Mouse (Mus musculus) forelimb bud, embryonic 11.5 days (tissue): ENCODE data around the gene Mvb12b.

Experiments
- DNase-seq: peaks from one replicate; pipeline ENCODE4 v3.0.0-alpha.2; 2012; ENCODE audit warnings: low read depth, low spot score

Gene Mvb12b

DNA sequence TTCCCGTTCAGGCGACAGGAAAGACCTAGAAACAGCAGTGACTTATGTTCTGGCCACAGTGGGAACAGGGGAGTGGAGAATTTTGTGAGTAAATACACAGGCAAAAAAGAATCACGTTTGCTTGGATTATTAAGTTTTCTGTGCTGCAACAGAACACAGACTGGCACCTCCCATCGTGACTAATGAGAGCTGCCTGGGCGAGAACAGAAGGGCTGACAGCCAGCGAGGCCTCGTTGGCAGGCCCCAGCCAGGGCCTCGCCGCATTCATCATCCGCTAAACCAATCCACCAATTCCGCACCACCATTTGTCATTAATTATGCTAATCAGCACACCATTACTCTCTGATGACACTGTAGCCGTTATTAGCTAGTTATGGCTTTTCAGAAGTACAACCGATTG, 102.2 kb downstream of the Mvb12b start:
- DNase-seq, result no peak

DNA sequence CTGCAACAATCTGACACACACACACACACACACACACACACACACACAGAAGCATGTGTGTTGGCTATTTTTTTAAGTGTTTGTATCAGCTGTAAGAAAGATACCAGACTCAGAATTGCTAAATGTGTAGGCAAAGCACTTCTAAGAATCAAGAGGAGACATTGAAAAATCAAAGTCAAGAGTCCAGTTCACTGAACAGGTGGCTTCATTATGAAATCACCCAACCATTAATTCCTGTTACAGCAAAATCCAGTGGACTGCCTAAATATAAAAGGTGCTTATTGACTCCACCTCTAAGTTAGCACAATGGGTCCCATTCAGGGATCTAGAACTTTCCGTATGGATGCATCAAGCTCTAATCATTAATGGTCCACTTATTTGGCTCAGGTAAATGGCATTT, 103.0 kb downstream of the Mvb12b start:
- no peak for DNase-seq

DNA sequence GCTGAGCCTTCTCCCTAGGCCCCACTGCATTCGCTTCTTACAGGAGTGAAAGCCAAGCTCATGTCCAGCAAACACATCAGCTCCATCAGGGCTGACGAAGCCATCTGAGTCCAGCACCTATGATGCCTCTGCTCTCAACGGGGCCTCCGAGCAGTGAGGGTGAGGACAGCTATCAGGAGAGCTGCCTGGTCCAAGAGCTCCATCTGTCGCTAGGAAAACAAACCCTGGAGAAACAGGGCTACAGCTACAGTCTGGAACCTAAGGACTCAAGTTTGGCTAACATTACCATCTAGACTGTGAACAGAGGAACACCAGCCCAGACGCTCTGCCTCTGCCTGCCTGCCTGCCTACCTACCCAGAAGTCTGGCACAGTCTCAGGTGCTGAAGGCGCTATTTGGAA, 104.3 kb downstream of the Mvb12b start:
- no peak for DNase-seq

DNA sequence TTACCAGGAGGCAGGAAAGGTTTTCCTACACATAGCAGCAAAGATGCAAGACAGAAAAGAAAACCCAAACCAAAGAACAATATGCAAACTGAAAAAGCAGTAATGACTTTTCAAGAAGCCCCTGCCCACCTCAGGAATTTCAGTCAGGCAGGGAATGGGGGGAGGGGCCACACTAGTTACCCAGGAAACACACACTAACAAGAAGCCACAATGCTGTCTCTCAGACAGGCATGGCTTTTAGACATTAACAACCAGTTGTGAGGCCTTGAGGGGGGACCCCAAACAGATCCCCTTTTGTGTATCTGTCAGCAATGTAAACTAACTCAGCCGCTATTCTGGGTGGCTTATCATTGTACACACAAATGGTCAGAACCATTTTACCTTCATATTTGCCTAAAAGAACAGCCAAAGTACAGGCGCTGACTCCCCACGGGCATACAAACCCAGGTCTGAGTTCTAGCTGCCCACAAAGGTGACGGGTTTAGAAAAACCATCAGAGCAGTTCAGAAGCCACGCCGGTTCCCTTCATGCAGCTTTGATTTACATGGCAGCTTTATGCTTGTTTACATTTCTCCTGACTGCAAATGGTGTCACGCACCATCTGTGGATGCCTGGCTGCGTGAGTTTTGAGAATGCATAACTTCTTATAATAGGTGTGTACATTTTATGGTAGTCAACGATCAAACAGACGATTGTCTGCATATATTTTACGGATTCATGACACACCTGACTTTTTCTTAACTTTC, 105.9 kb downstream of the Mvb12b start:
- DNase-seq, result peak; percentile 78

DNA sequence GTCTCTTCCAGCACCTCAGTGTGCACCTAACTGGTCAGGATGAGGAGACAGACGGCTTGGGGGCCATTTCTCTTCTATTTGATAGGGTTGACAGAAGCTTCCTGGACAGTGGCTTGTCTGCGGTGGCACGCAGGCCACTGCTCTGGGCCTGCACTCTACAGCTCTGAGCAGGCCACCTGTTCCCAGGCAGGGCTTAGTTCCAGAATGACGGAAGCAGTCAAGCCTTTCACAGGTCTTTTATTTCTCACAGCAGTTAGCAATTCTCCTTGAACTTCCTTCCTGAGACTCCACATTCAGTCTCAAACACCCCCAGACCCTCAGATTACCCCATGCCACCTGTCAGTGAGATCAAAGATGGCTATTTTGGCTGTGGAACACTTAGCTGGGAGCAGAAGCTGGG, 109.3 kb downstream of the Mvb12b start:
- no peak for DNase-seq

DNA sequence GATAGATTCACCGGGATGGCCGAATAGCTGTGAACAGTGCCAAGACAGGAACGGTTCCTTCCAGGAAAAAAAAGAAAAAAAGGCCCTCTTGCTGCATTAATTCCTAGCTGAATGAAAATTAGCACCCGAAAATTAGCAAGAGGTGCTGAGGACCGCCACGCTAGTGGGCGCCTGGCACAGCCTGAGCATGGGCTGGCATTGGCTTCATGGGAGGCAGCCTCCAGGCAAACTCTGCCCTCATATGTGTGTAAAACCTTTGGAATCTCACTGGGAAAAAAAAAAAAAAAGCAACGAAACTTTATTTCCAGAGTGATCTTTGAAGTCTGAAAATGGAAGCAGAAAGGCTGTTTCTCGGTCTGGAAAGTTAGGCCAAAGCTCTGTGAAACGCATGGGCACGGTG, 110.7 kb downstream of the Mvb12b start:
- no peak for DNase-seq

DNA sequence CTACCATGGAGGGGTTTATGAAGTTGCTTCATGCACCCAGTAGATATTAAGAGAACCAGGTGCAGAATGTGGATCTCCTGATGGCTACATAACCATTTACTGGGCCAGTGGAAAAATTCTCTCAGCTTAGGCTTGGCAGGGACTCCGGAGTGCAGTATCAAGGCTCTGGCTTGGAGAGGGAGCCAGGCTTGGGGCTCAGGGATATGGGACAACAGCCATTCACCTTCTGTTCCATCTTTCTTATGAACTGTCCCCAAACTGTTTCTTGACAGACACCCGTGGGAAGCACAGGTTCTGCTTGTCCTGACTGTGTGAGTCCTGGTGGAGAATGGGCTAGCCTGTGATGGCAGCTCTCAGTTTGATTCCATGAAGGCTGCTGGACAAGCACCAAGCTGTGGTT, 112.9 kb downstream of the Mvb12b start:
- DNase-seq, result no peak

DNA sequence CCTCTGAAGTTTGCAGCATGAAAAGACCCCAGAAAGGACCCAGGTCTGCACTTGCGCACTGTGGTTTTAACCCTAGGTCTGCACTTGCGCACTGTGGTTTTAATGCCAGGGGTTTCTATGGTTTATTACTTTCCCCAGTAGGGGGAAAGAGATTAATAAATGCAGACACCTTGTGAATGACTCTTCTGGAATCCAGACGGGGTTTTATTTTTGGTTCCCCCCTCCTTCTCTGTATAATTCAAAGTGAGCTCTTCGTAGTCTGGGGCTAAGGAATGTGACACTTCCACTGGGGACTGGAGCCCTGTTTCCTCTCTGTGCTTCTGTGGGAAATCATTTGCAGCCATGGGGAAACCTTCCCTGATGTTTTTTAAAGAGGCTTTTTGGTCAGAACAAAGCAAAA, 113.6 kb downstream of the Mvb12b start:
- peak; percentile 57 for DNase-seq

DNA sequence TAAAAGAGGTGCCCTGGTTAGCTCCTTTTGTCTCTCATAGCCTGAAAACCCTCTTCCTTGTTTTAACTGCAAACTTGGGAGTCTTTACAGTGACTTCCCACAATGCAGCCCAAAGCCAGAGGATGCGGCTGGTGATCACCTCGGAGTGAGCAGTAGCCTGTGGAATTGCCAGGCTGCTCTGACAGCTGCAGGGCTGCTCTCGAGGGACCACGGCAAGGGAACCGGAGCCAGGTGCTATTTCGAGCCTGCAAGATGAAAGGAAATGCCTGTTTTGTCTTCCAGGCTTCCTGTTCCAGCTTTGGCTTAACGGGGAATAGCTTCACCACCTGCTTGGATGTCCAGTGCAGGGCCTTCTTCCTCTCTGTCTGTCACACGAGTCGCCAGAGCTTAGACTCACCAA, 115.3 kb downstream of the Mvb12b start:
- DNase-seq, result no peak

DNA sequence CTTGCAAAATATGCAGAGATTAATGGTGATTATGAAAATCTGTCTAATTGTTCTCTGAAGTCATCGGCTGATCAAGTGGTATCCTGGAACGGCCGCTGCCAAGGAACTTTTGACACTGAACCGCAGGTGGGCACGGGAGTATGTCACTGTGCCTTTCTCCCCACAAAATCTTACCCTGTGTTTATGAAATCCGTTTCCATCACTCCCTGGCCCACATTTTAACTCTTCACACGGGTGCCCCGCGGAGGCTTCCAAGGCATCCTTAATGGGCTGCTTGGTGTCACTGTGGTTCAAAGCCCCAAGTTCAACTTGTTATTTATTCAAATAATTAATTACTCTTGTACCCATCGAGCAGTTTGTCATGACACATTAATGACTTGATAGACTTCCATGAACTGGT, 116.4 kb downstream of the Mvb12b start:
- DNase-seq, result no peak

DNA sequence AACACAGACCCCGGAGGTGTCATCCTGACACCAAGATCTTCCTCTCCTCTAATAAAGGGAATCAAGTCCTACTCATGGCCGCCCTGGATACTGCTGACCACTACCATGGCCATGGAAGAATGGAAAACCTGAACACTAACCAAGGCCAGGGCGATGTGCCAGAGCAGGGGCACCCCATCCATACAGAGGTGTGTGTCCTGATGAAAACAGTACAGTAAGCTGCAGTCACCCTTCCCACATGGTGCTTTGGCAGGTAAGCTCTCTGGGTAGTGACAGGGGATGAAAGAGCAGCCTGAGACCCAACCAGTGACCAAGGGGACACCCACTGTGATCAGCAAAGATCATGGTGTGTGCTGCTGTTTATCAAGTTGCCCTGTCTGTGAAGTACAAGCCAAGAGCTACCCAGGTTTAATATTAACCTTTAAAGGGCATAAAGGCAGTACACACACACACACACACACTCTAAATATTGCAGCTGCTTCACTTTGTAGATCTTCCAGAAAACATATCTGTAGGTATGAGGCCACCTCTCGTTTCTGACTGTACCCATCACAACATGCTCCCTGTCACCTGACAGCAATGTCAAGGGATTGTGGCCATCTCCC, 117.1 kb downstream of the Mvb12b start:
- DNase-seq, result no peak

DNA sequence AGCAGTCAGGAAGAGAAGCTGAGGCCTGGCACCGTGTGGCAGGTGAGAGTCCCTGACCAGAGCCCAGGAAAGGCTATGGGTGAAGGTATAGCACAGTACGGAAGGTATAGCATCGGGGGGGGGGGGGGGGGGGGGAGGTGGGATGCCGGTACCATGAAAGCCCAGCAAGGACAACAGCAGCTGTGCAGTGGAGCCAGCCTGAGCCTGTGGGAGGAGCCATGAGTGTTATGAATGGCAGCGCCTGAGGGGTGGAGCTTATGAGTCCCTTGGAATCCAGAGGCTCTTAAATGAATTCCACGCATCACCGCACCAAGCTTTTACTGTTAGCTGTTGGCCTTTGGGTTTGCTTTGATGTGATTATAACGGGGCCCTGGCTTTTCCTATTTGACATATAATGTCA, 123.3 kb downstream of the Mvb12b start:
- DNase-seq, result no peak

DNA sequence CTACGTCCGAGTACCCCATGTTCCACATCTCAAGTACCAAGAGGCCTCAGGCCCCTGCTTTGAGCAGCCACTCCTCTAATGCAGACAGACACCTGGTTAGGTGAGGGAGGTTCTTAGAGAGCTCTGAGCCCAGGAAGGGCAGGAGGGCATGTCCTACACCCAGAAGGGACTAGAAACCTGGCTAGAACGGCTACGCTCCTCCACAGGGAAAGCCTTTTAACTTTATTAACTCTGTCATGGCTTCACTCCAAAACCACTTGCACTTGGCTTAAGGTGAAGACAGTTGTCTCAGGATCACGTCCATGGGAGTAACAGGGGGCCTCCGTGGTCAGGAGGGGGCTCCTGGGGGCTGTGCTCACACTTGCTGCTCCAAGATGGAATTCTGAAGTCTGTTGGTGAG, 125.5 kb downstream of the Mvb12b start:
- no peak for DNase-seq

DNA sequence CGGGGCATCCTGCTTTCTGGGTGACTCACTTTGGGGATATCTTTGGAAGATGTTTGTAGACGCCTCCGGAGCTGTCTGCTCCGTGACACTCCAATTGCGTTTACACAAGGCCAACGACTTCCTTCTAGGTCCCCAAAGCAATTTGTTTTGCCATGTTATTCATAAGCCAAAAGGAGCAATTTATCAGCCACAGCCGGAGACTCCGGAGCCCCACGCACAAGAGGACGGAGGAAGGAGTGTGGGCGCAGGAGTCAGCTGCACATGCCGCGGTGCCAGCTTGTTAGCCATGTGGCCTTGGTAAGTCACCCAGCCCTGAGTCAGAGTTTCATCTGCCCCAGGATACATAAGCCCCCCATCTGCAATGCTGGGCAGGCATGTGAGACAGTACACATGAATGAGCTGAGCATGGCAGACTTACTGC, 127.2 kb downstream of the Mvb12b start:
- no peak for DNase-seq

DNA sequence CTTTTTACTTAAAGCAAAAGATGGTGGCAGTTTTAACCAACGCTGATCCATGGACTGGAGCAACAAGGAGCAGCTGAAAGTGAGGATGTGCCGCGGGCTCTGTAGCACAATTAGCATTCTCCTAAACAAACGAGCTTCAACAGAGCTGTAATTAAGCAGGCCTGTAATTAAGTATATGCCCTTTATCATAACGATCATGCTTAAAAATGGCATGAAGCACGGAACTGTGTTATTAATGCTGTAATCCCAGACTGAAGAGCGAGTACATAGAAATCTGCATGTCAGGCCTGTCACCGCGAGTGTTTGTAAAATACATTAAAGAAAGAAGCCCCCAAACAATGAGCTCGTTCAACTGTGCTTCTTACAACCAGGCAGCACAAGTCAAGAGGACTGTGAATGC, 128.3 kb downstream of the Mvb12b start:
- DNase-seq, result no peak

DNA sequence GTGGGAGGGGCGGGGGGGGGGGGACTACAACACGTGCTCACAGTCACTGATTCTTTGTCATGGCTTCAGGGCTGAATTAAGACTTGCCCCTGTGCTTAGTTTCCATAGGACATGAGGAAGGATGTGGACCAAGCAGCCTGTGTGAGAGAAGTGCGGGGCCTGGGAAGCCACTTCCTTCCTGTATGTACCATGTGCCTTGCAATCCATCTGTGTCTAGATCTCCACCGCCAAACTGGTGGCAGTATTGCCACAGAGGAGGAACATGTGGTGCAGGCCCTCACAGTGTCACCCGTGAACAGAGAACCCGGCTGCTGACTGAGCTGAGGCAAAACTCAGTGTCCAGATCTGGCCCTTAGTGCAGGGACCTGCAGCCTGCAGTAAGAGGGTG, 132.1 kb downstream of the Mvb12b start:
- no peak for DNase-seq

DNA sequence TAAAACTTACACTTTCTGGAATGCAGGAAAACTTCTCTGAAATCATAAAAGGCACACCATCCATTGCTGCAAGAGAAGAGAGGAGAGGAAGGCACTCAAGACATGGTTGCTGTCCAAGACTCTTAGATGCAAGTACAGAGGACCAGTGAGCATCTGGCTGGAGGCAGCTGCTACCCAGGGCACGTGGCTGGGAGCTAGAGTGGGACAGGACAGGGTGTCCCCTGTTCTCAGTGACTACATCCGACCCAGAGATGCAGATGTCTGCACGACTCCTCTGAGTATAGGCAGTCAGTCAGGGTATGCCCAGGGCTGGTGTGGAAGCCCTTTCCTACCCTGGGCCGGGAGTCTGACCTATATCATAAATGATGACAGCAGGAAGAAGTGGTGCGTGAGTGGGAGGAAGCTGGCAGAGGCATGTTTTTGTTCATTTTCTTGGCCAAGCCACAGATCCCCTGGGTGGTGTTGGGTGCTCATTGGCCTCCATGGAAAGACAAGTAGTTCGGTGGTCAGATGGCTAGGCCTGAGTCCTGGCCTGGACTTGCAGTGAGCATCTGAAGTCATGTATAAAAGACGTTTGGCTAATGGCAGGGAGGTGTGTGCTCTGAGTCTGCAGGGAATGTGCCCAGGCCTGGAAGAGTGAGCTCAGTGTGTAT, 132.6 kb downstream of the Mvb12b start:
- no peak for DNase-seq

DNA sequence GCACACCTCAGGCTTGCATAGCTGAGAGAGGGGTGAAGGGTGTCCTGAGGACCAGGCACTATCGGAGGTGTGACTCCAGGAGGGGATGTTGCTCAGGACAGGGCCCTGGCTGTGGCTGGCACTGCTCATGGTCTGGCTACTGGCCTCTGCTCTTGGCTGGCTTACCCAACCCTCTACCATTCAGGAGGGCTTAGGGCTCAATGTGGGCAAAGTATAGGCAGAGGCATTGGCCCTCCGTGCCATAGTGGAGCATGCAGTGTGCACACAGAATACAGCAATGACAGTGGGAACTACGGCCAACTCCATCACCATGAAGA, 133.5 kb downstream of the Mvb12b start:
- no peak for DNase-seq

DNA sequence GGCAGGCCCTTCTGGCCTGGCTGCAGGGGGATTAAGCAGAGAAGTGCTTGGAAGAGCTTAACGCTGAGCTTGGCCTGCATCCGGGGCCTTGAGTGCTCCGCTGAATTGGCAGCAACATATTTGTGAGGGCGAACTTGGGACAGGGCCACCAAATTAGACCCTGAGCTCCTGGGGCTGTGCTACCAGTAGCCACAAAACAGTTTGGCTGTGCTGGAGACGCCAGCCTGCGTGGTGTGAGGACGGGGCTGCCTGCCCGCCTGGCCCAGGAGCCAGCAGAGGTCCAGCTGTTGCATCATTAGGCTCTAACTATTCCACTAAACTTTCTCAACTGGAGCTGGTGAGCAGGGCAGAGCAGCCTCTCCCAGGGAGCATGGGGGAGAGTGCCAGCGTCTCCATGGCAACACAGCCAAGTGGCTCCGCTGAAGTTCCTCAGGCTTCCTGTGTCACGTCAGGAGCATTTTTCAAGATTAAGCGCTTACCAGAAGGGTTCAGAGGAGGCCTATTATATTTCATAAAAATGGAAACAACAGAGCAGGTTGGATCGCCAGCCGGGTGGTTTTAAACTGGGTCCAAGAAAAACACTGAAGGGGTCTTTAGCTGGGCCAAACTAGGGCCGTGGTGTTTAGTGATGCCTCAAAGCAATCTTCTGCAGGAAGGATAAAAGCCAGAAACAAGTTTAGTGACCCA, 134.0 kb downstream of the Mvb12b start:
- peak; percentile 86 for DNase-seq

DNA sequence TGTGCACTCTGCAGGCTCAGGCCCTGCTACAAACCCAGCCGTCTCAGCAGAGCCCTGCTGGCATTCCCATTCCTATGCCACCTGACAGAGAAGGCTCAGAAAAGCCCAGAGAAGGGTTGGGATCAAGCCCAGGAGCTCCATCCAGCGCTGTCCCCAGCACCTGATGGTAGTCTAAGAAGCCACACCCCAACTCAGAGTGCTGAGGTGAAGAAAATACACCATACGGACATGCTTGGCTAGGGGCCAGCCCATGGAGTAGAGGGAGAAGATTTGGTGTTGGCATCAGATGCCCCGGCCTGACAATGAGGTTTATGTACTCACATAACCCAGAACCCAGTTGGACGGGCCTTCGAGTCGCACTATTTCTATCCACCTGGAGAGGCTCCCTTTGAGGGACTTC, 137.1 kb downstream of the Mvb12b start:
- DNase-seq, result no peak

DNA sequence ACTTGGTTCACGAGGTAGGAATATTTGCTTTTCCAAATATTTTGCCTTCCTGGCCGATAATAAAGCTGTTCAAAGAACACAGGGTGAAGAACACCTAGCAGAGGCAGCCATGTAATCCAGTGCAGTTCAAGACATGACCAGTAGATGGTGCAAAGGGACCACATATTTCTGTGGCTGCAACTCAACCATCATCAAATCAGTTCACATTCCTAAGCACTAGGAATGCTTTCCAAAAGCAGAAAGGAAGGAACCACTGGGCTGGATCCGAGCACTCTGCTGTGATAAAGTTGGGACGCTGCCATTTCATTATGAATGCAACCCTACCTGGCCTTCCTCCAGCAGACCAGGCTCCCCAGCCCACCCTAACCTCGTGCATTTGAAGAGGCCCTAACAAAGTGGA, 141.3 kb downstream of the Mvb12b start:
- peak; percentile 95 for DNase-seq

DNA sequence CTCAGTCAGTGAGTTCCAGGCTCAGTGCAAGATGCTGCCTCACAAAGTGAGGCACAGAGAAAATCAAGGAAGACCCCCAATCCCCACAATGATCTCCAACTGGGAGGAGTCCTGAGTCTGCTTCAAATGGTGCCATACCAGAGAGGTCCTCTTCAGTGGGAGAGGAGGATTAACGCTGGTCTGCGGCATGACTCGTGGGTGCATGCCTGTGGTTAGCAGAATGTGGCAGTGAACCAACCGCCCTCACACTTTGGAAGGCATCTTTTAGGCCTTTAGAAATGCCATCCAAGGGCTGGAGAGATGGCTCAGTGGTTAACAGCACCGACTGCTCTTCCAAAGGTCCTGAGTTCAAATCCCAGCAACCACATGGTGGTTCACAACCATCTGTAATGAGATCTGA, 142.0 kb downstream of the Mvb12b start:
- DNase-seq, result no peak

DNA sequence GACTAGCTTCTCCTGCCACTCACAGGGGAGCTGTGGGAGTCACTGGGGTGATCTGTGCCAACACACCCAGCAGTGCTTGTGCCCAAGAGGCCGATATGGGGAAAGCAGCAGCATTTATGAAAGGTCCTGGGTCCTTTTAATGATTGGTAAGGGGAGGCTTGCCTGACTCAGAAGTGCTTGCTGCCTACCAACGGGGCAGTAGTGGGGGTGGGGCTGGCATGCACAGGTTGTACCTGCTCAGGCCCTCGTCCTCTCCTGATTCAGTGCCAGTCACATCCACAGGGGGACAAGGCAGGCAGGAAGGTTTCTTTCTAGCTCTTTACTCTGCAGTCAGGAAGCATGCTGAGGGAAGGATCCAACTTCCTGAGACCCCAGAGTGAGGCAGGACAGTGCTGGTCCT, 150.6 kb downstream of the Mvb12b start:
- no peak for DNase-seq
